Mouse (Mus musculus): ENCODE measurements at regions not wholly inside any gene's neighbourhood (a gene's known extent, or its start where the extent isn't known, plus 50 kb on each side); places are given as distances from the start of the nearest gene placed in this dataset.

- DNase-seq (ENCODE audit: low read depth, low spot score) = peak; percentile 50
These were observed 222.3 kb upstream of the Spdye4c start for GRCm38 (mm10) chr2:128368534-128369273.

- no peak for DNase-seq (ENCODE audit: low read depth, low spot score)
These were observed 220.2 kb upstream of the Spdye4c start for GRCm38 (mm10) chr2:128370821-128371220.

- DNase-seq (ENCODE audit: low read depth, low spot score) = no peak
These were observed 218.8 kb upstream of the Spdye4c start for GRCm38 (mm10) chr2:128372204-128372603.

- DNase-seq (ENCODE audit: low read depth, low spot score) = peak; percentile 66
These were observed 217.4 kb upstream of the Spdye4c start for GRCm38 (mm10) chr2:128373363-128374252.

- no peak for DNase-seq (ENCODE audit: low read depth, low spot score)
These were observed 216.8 kb upstream of the Spdye4c start for GRCm38 (mm10) chr2:128374253-128374566.

- DNase-seq (ENCODE audit: low read depth, low spot score) = no peak
These were observed 216.1 kb upstream of the Spdye4c start for GRCm38 (mm10) chr2:128374926-128375325.

- no peak for DNase-seq (ENCODE audit: low read depth, low spot score)
These were observed 215.2 kb upstream of the Spdye4c start for GRCm38 (mm10) chr2:128375827-128376226.

- DNase-seq (ENCODE audit: low read depth, low spot score) = no peak
These were observed 213.8 kb upstream of the Spdye4c start for GRCm38 (mm10) chr2:128377176-128377575.

- DNase-seq (ENCODE audit: low read depth, low spot score) = no peak
These were observed 213.3 kb upstream of the Spdye4c start for GRCm38 (mm10) chr2:128377680-128378079.

GRCm38 (mm10) chr2:128378456-128378855, 212.6 kb upstream of the Spdye4c start:
- no peak for DNase-seq (ENCODE audit: low read depth, low spot score)

GRCm38 (mm10) chr2:128379151-128379550, 211.9 kb upstream of the Spdye4c start:
- DNase-seq (ENCODE audit: low read depth, low spot score) = no peak

- DNase-seq (ENCODE audit: low read depth, low spot score) = no peak
These were observed 211.5 kb upstream of the Spdye4c start for GRCm38 (mm10) chr2:128379554-128379953.

- DNase-seq (ENCODE audit: low read depth, low spot score) = no peak
These were observed 210.4 kb upstream of the Spdye4c start for GRCm38 (mm10) chr2:128380581-128380980.

- no peak for DNase-seq (ENCODE audit: low read depth, low spot score)
These were observed 209.3 kb upstream of the Spdye4c start for GRCm38 (mm10) chr2:128381684-128382205.

- DNase-seq (ENCODE audit: low read depth, low spot score) = no peak
These were observed 208.5 kb upstream of the Spdye4c start for GRCm38 (mm10) chr2:128382473-128382872.

GRCm38 (mm10) chr2:128384612-128385011, 206.4 kb upstream of the Spdye4c start:
- DNase-seq (ENCODE audit: low read depth, low spot score) = no peak

- DNase-seq (ENCODE audit: low read depth, low spot score) = no peak
These were observed 204.0 kb upstream of the Spdye4c start for GRCm38 (mm10) chr2:128386846-128387621.

GRCm38 (mm10) chr2:128387851-128388471, 203.0 kb upstream of the Spdye4c start:
- DNase-seq (ENCODE audit: low read depth, low spot score) = no peak

GRCm38 (mm10) chr2:128388883-128389470, 202.0 kb upstream of the Spdye4c start:
- no peak for DNase-seq (ENCODE audit: low read depth, low spot score)

- peak; percentile 24 for DNase-seq (ENCODE audit: low read depth, low spot score)
These were observed 198.7 kb upstream of the Spdye4c start for GRCm38 (mm10) chr2:128392344-128392743.

GRCm38 (mm10) chr2:128393401-128393800, 197.6 kb upstream of the Spdye4c start:
- no peak for DNase-seq (ENCODE audit: low read depth, low spot score)
